Mouse (Mus musculus): Measurements from ENCODE around the gene Trim26.
"Not testable (repeated sequence)": the region's sequence is repeated elsewhere in the genome, so short reads cannot be mapped to it uniquely, and the experiment has no call there.

Gene Trim26

GRCm38 (mm10) chr17:36836874-36837647 is at the start of gene Trim26:
Gene Trim26 (plus strand): TSS chr17:36837134.
- peak; percentile 98 for DNase-seq (ENCODE audit: low spot score)

- no peak for DNase-seq (ENCODE audit: low spot score)
Measured at GRCm38 (mm10) chr17:36788351-36788750, 48.6 kb upstream of the Trim26 start.

GRCm38 (mm10) chr17:36788801-36789200 is 48.1 kb upstream of the Trim26 start:
- peak; percentile 84 for DNase-seq (ENCODE audit: low spot score)

- DNase-seq (ENCODE audit: low spot score), result no peak
Measured at GRCm38 (mm10) chr17:36799493-36799892, 37.4 kb upstream of the Trim26 start.

- DNase-seq (ENCODE audit: low spot score), result not testable (repeated sequence)
Measured at GRCm38 (mm10) chr17:36799921-36800462, 36.9 kb upstream of the Trim26 start.

GRCm38 (mm10) chr17:36811871-36812270 is 25.1 kb upstream of the Trim26 start, which contains the start of gene H2-M10.6:
Gene H2-M10.6 (plus strand): TSS chr17:36812171.
- DNase-seq (ENCODE audit: low spot score), result no peak

- peak; percentile 66 for DNase-seq (ENCODE audit: low spot score)
Measured at GRCm38 (mm10) chr17:36824005-36824404, 12.9 kb upstream of the Trim26 start.

GRCm38 (mm10) chr17:36825525-36825924 is 11.4 kb upstream of the Trim26 start:
- no peak for DNase-seq (ENCODE audit: low spot score)

- DNase-seq (ENCODE audit: low spot score), result peak; percentile 92
Measured at GRCm38 (mm10) chr17:36826002-36826401, 10.9 kb upstream of the Trim26 start.

- no peak for DNase-seq (ENCODE audit: low spot score)
Measured at GRCm38 (mm10) chr17:36828488-36828887, 8.4 kb upstream of the Trim26 start.

- no peak for DNase-seq (ENCODE audit: low spot score)
Measured at GRCm38 (mm10) chr17:36830470-36830869, 6.5 kb upstream of the Trim26 start.

- no peak for DNase-seq (ENCODE audit: low spot score)
Measured at GRCm38 (mm10) chr17:36832694-36833093, 4.2 kb upstream of the Trim26 start.

- peak; percentile 62 for DNase-seq (ENCODE audit: low spot score)
Measured at GRCm38 (mm10) chr17:36835591-36836426, 1.1 kb upstream of the Trim26 start.

- no peak for DNase-seq (ENCODE audit: low spot score)
Measured at GRCm38 (mm10) chr17:36836427-36836812, 514 bp upstream of the Trim26 start.

- no peak for DNase-seq (ENCODE audit: low spot score)
Measured at GRCm38 (mm10) chr17:36839001-36839400, 2.1 kb downstream of the Trim26 start.

GRCm38 (mm10) chr17:36839931-36840330 is 3.0 kb downstream of the Trim26 start:
- DNase-seq (ENCODE audit: low spot score), result no peak

GRCm38 (mm10) chr17:36840961-36841445 is 4.1 kb downstream of the Trim26 start:
- DNase-seq (ENCODE audit: low spot score), result no peak

- no peak for DNase-seq (ENCODE audit: low spot score)
Measured at GRCm38 (mm10) chr17:36843696-36844095, 6.8 kb downstream of the Trim26 start.

GRCm38 (mm10) chr17:36844286-36844719 is 7.4 kb downstream of the Trim26 start:
- no peak for DNase-seq (ENCODE audit: low spot score)

- no peak for DNase-seq (ENCODE audit: low spot score)
Measured at GRCm38 (mm10) chr17:36844725-36845124, 7.8 kb downstream of the Trim26 start.

- DNase-seq (ENCODE audit: low spot score), result no peak
Measured at GRCm38 (mm10) chr17:36848911-36849310, 12.0 kb downstream of the Trim26 start.

GRCm38 (mm10) chr17:36849992-36850391 is 13.1 kb downstream of the Trim26 start:
- DNase-seq (ENCODE audit: low spot score), result no peak
